Mouse (Mus musculus) midbrain, embryonic 16.5 days (tissue): ENCODE measurements around the gene Syt8. TPM values are rescaled to one million over a fixed set of nuclear protein-coding genes. Genes with fewer than 3 reads are reported as not detected.

ENCODE experiments used
- ATAC-seq: fragments of 200-750 bp; cut with Nextera tagmentation; 2 replicates; pipeline ENCODE4 v1.8.0; 2017; ENCODE audit warnings: moderate TSS enrichment
- H3K27ac ChIP-seq: fragments of 300-500 bp; sonication (generic); 2 replicates; pipeline ENCODE4 v1.5.1; 2014; ENCODE audit warnings: mild to moderate bottlenecking, low read length, mixed read lengths
- H3K27me3 ChIP-seq: fragments of 300-500 bp; sonication (generic); 2 replicates; pipeline ENCODE4 v1.6.1; 2014; ENCODE audit warnings: low read depth, low read length, mixed read lengths; ENCODE audit not compliant: control insufficient read depth, insufficient read depth
- H3K36me3 ChIP-seq: fragments of 300-500 bp; sonication (generic); 2 replicates; pipeline ENCODE4 v1.6.1; 2014; ENCODE audit warnings: mild to moderate bottlenecking, low read length, moderate library complexity, mixed read lengths; ENCODE audit not compliant: control insufficient read depth, insufficient read depth
- H3K4me1 ChIP-seq: fragments of 300-500 bp; sonication (generic); 2 replicates; pipeline ENCODE4 v1.6.1; 2014; ENCODE audit warnings: mild to moderate bottlenecking, low read length, mixed read lengths; ENCODE audit not compliant: control insufficient read depth, insufficient read depth
- H3K4me2 ChIP-seq: fragments of 300-500 bp; sonication (generic); 2 replicates; pipeline ENCODE4 v1.6.1; 2014; ENCODE audit warnings: mild to moderate bottlenecking, low read length, mixed read lengths
- H3K4me3 ChIP-seq: fragments of 300-500 bp; sonication (generic); 2 replicates; pipeline ENCODE4 v1.5.1; 2014; ENCODE audit warnings: low read depth, mild to moderate bottlenecking, low read length, moderate library complexity, mixed read lengths
- H3K9ac ChIP-seq: fragments of 300-500 bp; sonication (generic); 2 replicates; pipeline ENCODE4 v1.6.1; 2014; ENCODE audit warnings: low read depth, low read length, mixed read lengths
- H3K9me3 ChIP-seq: fragments of 300-500 bp; sonication (generic); replicated peaks from 2 replicates; pipeline ENCODE4 v1.6.1; 2014; ENCODE audit warnings: mild to moderate bottlenecking, low read length, mixed read lengths; ENCODE audit not compliant: control insufficient read depth, poor library complexity, severe bottlenecking
- WGBS: fragments of 180-500 bp; shearing (Covaris S2); extraction: QIAGEN DNeasy Blood & Tissue Kit; methylation state at CpG from one replicate; pipeline ENCODE4 v1.1.7; 2014; 5-methylcytosine and 5-hydroxymethylcytosine counted together
- polyA plus RNA-seq: library from polyadenylated mRNA; unstranded; fragments of >200 nt; fragmentation: Nextera tagmentation; extraction: Ambion mirVana; gene quantifications from 2 replicates; pipeline ENCODE4 v1.2.1, GENCODE M21; 2015

The Syt8 gene
- polyA plus RNA-seq, 1 experiment from 2014 or later = not detected

DNA sequence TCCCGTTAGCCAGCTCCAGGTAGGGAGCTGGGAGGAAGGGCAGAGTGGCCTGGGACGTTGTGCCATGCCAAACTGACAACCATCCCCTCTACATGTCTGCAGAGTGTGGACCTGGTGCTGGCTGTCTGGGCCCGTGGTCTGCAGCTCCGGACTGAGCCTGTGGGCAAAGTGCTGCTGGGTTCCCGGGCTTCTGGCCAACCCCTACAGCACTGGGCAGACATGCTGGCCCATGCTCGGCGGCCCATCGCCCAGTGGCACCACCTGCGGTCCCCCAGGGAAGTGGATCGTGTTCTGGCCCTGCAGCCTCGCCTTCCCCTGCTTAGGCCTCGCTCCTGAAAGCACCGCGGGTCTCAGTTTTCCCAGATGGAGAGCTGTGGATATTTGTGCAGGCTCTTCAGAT, 5.3 kb downstream of the Syt8 start:
- 82% methylated on average over 14 of the region's 14 CpGs for WGBS
- H3K36me3 ChIP-seq = no peaks in the 10 kb centered on the region
- no peak for ATAC-seq
- H3K9me3 ChIP-seq = no peaks in the 10 kb centered on the region
- no peak overlapping the region for H3K27ac ChIP-seq
- H3K9ac ChIP-seq = no peak overlapping the region
- H3K4me1 ChIP-seq = no peaks in the 10 kb centered on the region
- H3K27me3 ChIP-seq = no peaks in the 10 kb centered on the region
- no peak overlapping the region for H3K4me2 ChIP-seq
- no peak overlapping the region for H3K4me3 ChIP-seq

- Histone ChIP-seq H3K4me1 (no peaks in the 10 kb centered on the region), H3K9me3 (no peaks in the 10 kb centered on the region), H3K9ac (no peak overlapping the region), H3K27me3 (no peaks in the 10 kb centered on the region), H3K27ac (no peak overlapping the region), H3K36me3 (no peaks in the 10 kb centered on the region), H3K4me2 (no peak overlapping the region), H3K4me3 (no peak overlapping the region)
- 0 out of 2 replicates have a peak, but pooled peaks have one; percentile 62 for ATAC-seq
- 51% methylated on average over 5 of the region's 5 CpGs for WGBS
Observed at GRCm38 (mm10) chr7:142440657-142441114, 6.0 kb downstream of the Syt8 start.

DNA sequence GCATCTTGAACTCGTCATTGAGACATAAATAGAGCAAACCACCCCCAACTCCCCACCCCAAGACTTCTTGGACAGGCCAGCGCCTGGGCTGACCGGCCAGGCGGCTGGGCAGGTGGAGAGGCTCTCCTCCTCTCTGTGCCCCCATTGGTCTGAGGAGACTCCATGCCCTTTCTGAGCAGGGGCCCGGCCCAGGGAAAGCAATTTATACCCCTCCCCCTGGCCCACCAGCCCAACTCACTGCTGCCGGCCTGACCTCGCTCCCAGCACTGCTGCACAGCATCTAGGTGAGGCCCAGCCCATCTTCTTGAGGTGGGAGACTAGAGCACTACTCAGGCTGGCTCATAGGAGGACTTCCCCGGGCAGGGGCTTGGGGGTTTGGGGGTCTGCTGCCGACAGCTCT, 6.9 kb downstream of the Syt8 start, which contains the start of gene Tnni2:
Gene Tnni2, plus strand, starts transcription at position 224 of the 400 bp plus-strand sequence.
- 80% methylated on average over 9 of the region's 9 CpGs for WGBS
- Histone ChIP-seq H3K27ac (no peak within 1 kb of the TSS), H3K4me1 (no peaks in the 10 kb centered on the region), H3K4me3 (no peak within 1 kb of the TSS), H3K36me3 (no peaks in the 10 kb centered on the region), H3K9ac (no peak within 1 kb of the TSS), H3K27me3 (no peaks in the 10 kb centered on the region), H3K9me3 (no peaks in the 10 kb centered on the region), H3K4me2 (no peak within 1 kb of the TSS)
- no peak for ATAC-seq

- Histone ChIP-seq H3K27me3 (no peaks in the 10 kb centered on the region), H3K4me1 (no peaks in the 10 kb centered on the region), H3K4me3 (no peak overlapping the region), H3K36me3 (no peaks in the 10 kb centered on the region), H3K27ac (no peak overlapping the region), H3K4me2 (no peak overlapping the region), H3K9ac (no peak overlapping the region), H3K9me3 (no peaks in the 10 kb centered on the region)
- ATAC-seq = no peak
- WGBS = 85% methylated on average over 9 of the region's 9 CpGs
Observed at GRCm38 (mm10) chr7:142442081-142442907, 7.6 kb downstream of the Syt8 start.

DNA sequence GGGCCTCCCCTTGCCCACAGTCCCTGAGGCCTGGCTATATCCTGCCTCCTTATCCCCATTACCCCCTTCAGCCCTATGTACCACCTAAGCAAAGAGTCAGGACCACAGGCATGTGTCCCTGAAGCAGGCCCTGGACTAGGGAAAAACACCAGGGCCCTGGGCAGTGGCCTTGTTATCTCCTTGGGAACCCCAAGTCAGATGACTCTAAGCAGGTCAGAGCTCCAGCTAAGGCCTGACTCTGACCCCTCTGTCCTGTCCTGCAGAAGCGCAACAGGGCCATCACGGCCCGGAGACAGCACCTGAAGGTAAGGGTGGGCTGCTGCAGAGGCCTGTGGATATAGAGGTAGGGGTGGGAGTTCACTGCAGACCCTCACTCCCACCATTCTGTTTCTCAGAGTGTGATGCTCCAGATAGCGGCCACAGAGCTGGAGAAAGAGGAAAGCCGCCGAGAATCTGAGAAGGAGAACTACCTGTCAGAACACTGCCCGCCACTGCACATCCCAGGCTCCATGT, 8.3 kb downstream of the Syt8 start:
- H3K9ac ChIP-seq = no peak overlapping the region
- ATAC-seq = no peak
- no peak overlapping the region for H3K4me3 ChIP-seq
- H3K9me3 ChIP-seq = no peaks in the 10 kb centered on the region
- WGBS = 95% methylated on average over 7 of the region's 7 CpGs
- H3K27ac ChIP-seq = no peak overlapping the region
- no peaks in the 10 kb centered on the region for H3K36me3 ChIP-seq
- no peaks in the 10 kb centered on the region for H3K4me1 ChIP-seq
- H3K27me3 ChIP-seq = no peaks in the 10 kb centered on the region
- no peak overlapping the region for H3K4me2 ChIP-seq

DNA sequence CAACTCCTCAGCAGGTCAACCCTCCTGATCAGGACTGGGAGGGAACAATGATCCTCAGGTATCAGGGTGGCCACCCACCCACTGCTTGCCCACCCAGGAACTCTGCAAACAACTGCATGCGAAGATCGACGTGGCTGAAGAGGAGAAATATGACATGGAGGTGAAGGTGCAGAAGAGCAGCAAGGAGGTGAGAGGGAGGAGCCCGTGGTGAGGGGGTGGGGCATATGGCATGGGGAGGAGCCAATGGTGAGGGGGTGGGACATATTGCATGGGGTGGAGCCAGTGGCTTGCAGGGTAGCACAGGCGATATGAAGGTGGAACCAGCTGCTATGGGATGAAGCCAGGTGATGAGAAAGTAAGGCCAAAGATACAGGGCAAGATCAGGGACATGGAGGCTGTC, 8.8 kb downstream of the Syt8 start:
- Histone ChIP-seq H3K27me3 (no peaks in the 10 kb centered on the region), H3K27ac (no peak overlapping the region), H3K36me3 (no peaks in the 10 kb centered on the region), H3K9ac (no peak overlapping the region), H3K4me1 (no peaks in the 10 kb centered on the region), H3K4me2 (no peak overlapping the region), H3K4me3 (no peak overlapping the region), H3K9me3 (no peaks in the 10 kb centered on the region)
- 90% methylated on average over 5 of the region's 5 CpGs for WGBS
- no peak for ATAC-seq

DNA sequence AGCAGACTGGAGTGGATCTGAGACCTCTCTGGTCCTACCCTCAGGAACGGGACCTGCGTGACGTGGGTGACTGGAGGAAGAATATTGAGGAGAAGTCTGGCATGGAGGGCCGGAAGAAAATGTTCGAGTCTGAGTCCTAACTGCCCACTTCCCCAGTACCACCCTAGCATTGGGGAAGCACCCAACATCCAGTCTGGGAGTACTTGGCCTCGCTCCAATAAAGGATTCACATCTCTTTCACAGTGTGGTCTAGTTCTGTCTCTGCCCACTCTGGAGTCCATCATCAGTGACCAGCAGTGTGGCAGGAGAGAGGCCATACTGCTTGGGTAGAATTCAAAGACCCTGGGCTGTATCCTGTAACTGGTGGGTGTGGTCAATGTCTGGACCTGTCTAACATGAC, 9.5 kb downstream of the Syt8 start:
- no peak for ATAC-seq
- Histone ChIP-seq H3K27ac (no peak overlapping the region), H3K4me2 (no peak overlapping the region), H3K9me3 (no peaks in the 10 kb centered on the region), H3K9ac (no peak overlapping the region), H3K4me3 (no peak overlapping the region), H3K36me3 (no peaks in the 10 kb centered on the region), H3K27me3 (no peaks in the 10 kb centered on the region), H3K4me1 (no peaks in the 10 kb centered on the region)
- 90% methylated on average over 6 of the region's 6 CpGs for WGBS

GRCm38 (mm10) chr7:142445324-142445723, 10.7 kb downstream of the Syt8 start:
- WGBS = 87% methylated on average over 6 of the region's 6 CpGs
- H3K9ac ChIP-seq = no peak overlapping the region

GRCm38 (mm10) chr7:142446264-142446663, 11.6 kb downstream of the Syt8 start:
- H3K4me1 ChIP-seq = no peaks in the 10 kb centered on the region
- H3K4me3 ChIP-seq = no peak overlapping the region
- no peaks in the 10 kb centered on the region for H3K27me3 ChIP-seq
- no peaks in the 10 kb centered on the region for H3K9me3 ChIP-seq
- no peak for ATAC-seq
- no peak overlapping the region for H3K9ac ChIP-seq
- no peak overlapping the region for H3K27ac ChIP-seq
- no peaks in the 10 kb centered on the region for H3K36me3 ChIP-seq
- 91% methylated on average over 4 of the region's 4 CpGs for WGBS
- H3K4me2 ChIP-seq = no peak overlapping the region

More at GRCm38 (mm10) chr7:142445324-142445723, 10.7 kb downstream of the Syt8 start:
- Histone ChIP-seq H3K9me3 (no peaks in the 10 kb centered on the region), H3K4me2 (no peak overlapping the region), H3K36me3 (no peaks in the 10 kb centered on the region), H3K27me3 (no peaks in the 10 kb centered on the region), H3K27ac (no peak overlapping the region), H3K4me3 (no peak overlapping the region), H3K4me1 (no peaks in the 10 kb centered on the region)
- no peak for ATAC-seq
